ENCODE assay signal across 17 mouse cellular contexts in the genomic region with DNA sequence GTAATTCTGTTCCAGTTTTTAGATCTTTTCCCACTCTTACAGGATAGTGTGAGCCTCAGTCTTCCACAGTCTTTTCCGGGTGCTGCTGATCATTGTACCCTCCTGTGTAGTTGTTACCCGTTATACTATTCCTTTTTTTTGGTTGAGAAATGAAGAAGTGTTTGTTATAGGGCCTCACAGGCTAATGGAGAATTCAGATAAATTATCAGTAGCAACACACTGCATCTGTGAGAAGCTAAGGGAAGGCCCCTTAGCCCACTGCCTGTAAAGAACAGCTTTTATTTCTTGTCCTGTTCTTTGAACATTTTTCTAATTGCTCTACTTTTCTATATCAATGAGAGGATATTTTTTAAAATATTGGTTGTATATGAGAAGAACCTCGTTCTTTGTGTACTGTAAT.
"Had no signal": no experiment of that assay in that cellular context is flagged by ENCODE, and none has a peak within 500 bp of the region (broad histone marks: within the 10 kb centered on the region; RNA-seq: fewer than 3 reads in every experiment).

No protein-coding gene starts in this region.

- H3K27me3 ChIP-seq: midbrain, embryonic 12.5 days; neural tube, embryonic 13.5 days; neural tube, embryonic 15.5 days had no signal

- DNase-seq: lung, embryonic 14.5 days; lung, postnatal 10 days; lung, postnatal 4 days; retina, postnatal 1 day; right cerebral cortex, adult 18-20 months; right cerebral cortex, postnatal 25 days; right cerebral cortex, postnatal 4 days; spleen, adult 18-20 months; thymus, adult 18-20 months; thymus, postnatal 14 days; thymus, postnatal 36 days had no signal

- H3K4me1 ChIP-seq: midbrain, embryonic 10.5 days; midbrain, embryonic 12.5 days; neural tube, embryonic 13.5 days; neural tube, embryonic 15.5 days had no signal

- H3K9ac ChIP-seq: lung, embryonic 14.5 days; midbrain, embryonic 12.5 days; neural tube, embryonic 13.5 days; neural tube, embryonic 15.5 days had no signal

- H3K9me3 ChIP-seq: midbrain, embryonic 10.5 days; midbrain, embryonic 12.5 days; neural tube, embryonic 13.5 days; neural tube, embryonic 15.5 days had no signal

- ATAC-seq: midbrain, embryonic 16.5 days had no signal

- H3K27ac ChIP-seq: midbrain, embryonic 10.5 days; midbrain, embryonic 12.5 days; neural tube, embryonic 13.5 days; neural tube, embryonic 15.5 days had no signal

- H3K4me3 ChIP-seq: midbrain, embryonic 10.5 days; midbrain, embryonic 12.5 days; myocyte; neural tube, embryonic 13.5 days; neural tube, embryonic 15.5 days had no signal

- H3K4me2 ChIP-seq: lung, embryonic 14.5 days; midbrain, embryonic 12.5 days; neural tube, embryonic 13.5 days; neural tube, embryonic 15.5 days had no signal

- H3K36me3 ChIP-seq: midbrain, embryonic 10.5 days; midbrain, embryonic 12.5 days; neural tube, embryonic 13.5 days; neural tube, embryonic 15.5 days had no signal
